ENCODE assay signal across 21 mouse cellular contexts in the genomic region with DNA sequence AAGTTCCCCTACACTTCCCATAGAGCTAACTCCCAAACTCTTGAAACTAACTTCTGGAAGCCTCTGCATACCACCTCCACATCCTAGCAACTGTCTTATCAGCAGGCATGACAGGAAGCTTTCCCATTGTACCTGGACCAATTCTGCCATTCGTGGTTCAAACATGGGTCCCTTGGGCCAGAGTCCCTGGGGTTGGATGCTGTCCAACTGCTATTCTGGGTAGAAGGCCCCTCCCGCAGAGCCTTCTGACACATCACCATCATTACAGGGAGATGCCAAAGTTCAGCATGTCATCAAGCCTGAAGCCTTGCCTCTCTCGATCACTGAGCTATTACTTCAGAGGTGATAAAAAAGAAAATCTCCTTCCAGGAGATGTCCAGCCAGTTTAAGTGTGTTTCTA.
A peak's percentile ranks its signal among the peaks of the same experiment; 100 is the strongest.
DNase-seq lines count a peak whose midpoint lies in the region; ATAC-seq lines count a peak whose summit lies in the region.
"Had no signal": no experiment of that assay in that cellular context is flagged by ENCODE, and none has a peak within 500 bp of the region (broad histone marks: within the 10 kb centered on the region; RNA-seq: fewer than 3 reads in every experiment).

No protein-coding gene starts in this region.

- no peak overlapping the region for H3K4me3 ChIP-seq in heart, embryonic 16.5 days (ENCODE audit: low read length)
- no peak overlapping the region for H3K4me3 ChIP-seq in intestine, embryonic 16.5 days (ENCODE audit: low read length)
- H3K4me3 ChIP-seq: forebrain, embryonic 10.5 days; left cerebral cortex, adult 2 months; megakaryocyte, embryonic 14.5 days; midbrain, embryonic 13.5 days had no signal

- no peak overlapping the region for H3K9ac ChIP-seq in heart, embryonic 16.5 days (ENCODE audit: low read length)
- no peak overlapping the region for H3K9ac ChIP-seq in intestine, embryonic 16.5 days (ENCODE audit: low read depth, low read length)
- H3K9ac ChIP-seq: lung, embryonic 14.5 days; midbrain, embryonic 13.5 days had no signal

- H3K27ac ChIP-seq in heart, embryonic 16.5 days (ENCODE audit: low read length) = peak overlapping the region; percentile 48; the same call in 1 of the 2 replicates
- no peak overlapping the region for H3K27ac ChIP-seq in intestine, embryonic 16.5 days (ENCODE audit: low read length)
- H3K27ac ChIP-seq: forebrain, embryonic 10.5 days; hindbrain, postnatal 0 days; left cerebral cortex, adult 2 months; midbrain, embryonic 13.5 days; stomach, postnatal 0 days had no signal

- intact Hi-C loops in heart, postnatal 25 days (cut with DNase I) = loop anchor here (5.0 kb wide), 3 partner anchors 41 to 174 kb away; a partner anchor contains a TSS

- ATAC-seq in heart, embryonic 16.5 days (replicated peaks; ENCODE audit: extremely low read depth, insufficient read depth, low FRiP score) = no peak
- peak; percentile 43; the same call in 1 of the 2 replicates for ATAC-seq in intestine, embryonic 16.5 days
- ATAC-seq: activated CD4-positive, CD25-positive, alpha-beta regulatory T cell, adult 4 months; forebrain, embryonic 16.5 days; hindbrain, postnatal 0 days; midbrain, embryonic 13.5 days had no signal

- WGBS in heart, embryonic 16.5 days = 17% methylated on average over 3 of the region's 3 CpGs
- WGBS in intestine, embryonic 16.5 days = 67% methylated on average over 3 of the region's 3 CpGs

- H3K4me1 ChIP-seq in heart, embryonic 16.5 days (ENCODE audit: control insufficient read depth, insufficient read depth, low read length) = peaks cover 32% of the 10 kb centered on the region
- peaks cover 11% of the 10 kb centered on the region for H3K4me1 ChIP-seq in intestine, embryonic 16.5 days (ENCODE audit: control insufficient read depth, insufficient read depth, low read length)

- H3K27me3 ChIP-seq in heart, embryonic 16.5 days (ENCODE audit: control insufficient read depth, insufficient read depth, low read length) = no peaks in the 10 kb centered on the region
- H3K27me3 ChIP-seq in intestine, embryonic 16.5 days (replicated peaks; ENCODE audit: control insufficient read depth, insufficient read depth, low read length) = no peaks in the 10 kb centered on the region
- H3K27me3 ChIP-seq: megakaryocyte, embryonic 14.5 days had no signal

- H3K9me3 ChIP-seq in heart, embryonic 16.5 days (replicated peaks; ENCODE audit: control insufficient read depth, low read length) = no peaks in the 10 kb centered on the region
- H3K9me3 ChIP-seq in intestine, embryonic 16.5 days (ENCODE audit: control insufficient read depth, low read length) = no peaks in the 10 kb centered on the region
- H3K9me3 ChIP-seq: forebrain, embryonic 10.5 days; megakaryocyte, embryonic 14.5 days; midbrain, embryonic 13.5 days had no signal

- no peak overlapping the region for H3K4me2 ChIP-seq in heart, embryonic 16.5 days (ENCODE audit: low read depth, low read length)
- H3K4me2 ChIP-seq in intestine, embryonic 16.5 days (ENCODE audit: low read depth, low read length) = no peak overlapping the region
- H3K4me2 ChIP-seq: lung, embryonic 14.5 days; midbrain, embryonic 13.5 days had no signal

- H3K36me3 ChIP-seq in heart, embryonic 16.5 days (ENCODE audit: control insufficient read depth, insufficient read depth) = no peaks in the 10 kb centered on the region
- no peaks in the 10 kb centered on the region for H3K36me3 ChIP-seq in intestine, embryonic 16.5 days (ENCODE audit: control insufficient read depth, insufficient read depth, low read length)
- H3K36me3 ChIP-seq: forebrain, embryonic 10.5 days; midbrain, embryonic 13.5 days had no signal

- DNase-seq in heart, postnatal 25 days (ENCODE audit: low spot score) = no peak
- peak; percentile 56 for DNase-seq in kidney, adult 9 months
- no peak for DNase-seq in kidney, adult 18-20 months
- peak; percentile 33 for DNase-seq in kidney, postnatal 14 days
- no peak for DNase-seq in lung, adult 18-20 months
- DNase-seq: adrenal gland, adult 8-10 months; cerebellum, adult 18-20 months; cerebellum, postnatal 14 days; gastrocnemius, postnatal 14 days; lung, embryonic 14.5 days; lung, postnatal 36 days had no signal

Comparison
In these comparisons a context has a peak if more than half of its experiments do, and no peak if none do; other contexts are left out.
1. DNase-seq: peak in kidney, adult 9 months (single experiment) and kidney, postnatal 14 days (single experiment); none in heart, postnatal 25 days (single experiment), kidney, adult 18-20 months (single experiment) and lung, adult 18-20 months (0 of 2).